Mouse (Mus musculus): ENCODE measurements at regions not wholly inside any gene's neighbourhood (a gene's known extent, or its start where the extent isn't known, plus 50 kb on each side); places are given as distances from the start of the nearest gene placed in this dataset.
"Not testable (repeated sequence)": the region's sequence is repeated elsewhere in the genome, so short reads cannot be mapped to it uniquely, and the experiment has no call there.

DNA sequence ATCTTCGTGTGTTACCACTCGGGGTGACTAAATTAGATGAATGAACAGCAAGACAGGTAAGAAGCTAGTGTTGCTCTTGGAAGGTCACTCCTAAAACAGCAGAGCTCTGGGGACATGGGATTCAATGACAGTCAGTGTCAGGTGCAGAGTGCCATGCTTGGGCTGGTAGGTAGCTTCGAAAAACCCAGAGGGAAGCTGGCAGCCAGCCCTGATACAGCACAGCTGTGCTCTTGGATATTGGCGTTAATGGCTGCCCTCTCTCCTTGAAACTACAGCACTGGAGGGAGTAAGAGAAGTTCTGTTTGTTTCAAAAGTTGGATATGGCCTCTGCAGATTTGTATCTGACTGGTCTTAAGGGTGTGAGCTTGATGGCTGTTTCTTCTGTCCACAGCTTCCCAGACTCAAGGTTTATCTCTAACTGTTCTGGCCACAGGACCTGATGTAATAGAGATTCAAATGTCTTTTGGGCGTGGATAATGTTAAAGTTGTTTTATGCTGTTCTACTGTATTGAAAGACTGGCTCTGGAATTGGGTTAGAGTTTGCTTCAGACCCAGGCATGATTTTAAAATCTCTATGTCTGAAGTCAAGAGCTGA lies 152.7 kb downstream of the Cand1 start:
- Histone ChIP-seq H3K36me3 (no peaks in the 10 kb centered on the region), H3K4me1 (0 out of 2 replicates have a peak, but pooled peaks cover 4% of the 10 kb centered on the region), H3K27ac (no peak overlapping the region), H3K4me3 (replicated peaks) (no peak overlapping the region), H3K9ac (no peak overlapping the region), H3K9me3 (replicated peaks) (no peaks in the 10 kb centered on the region), H3K4me2 (no peak overlapping the region), H3K27me3 (no peaks in the 10 kb centered on the region)
- no peak for ATAC-seq (replicated peaks; ENCODE audit: low FRiP score)
- 84% methylated on average over 5 of the region's 5 CpGs for WGBS

DNA sequence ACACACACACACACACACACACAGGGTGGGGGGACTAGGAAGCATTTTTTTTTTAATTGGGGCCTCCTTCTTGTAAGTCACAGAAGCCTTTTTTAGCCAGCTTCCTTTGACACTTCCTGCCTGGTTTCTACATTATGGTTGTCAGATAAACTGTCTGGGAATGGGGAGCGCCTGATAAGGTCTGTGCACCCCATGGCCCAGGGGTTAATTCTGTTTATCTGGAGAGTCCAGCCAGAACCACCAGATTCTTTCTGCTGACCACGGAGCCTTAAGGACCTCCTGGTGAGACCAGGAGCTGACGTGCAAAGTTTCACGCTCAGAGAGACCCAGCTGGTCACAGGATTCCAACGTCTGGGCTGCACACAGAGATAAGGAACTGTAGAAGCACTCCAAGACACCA lies 153.4 kb downstream of the Cand1 start:
- ATAC-seq (replicated peaks; ENCODE audit: low FRiP score) = no peak

DNA sequence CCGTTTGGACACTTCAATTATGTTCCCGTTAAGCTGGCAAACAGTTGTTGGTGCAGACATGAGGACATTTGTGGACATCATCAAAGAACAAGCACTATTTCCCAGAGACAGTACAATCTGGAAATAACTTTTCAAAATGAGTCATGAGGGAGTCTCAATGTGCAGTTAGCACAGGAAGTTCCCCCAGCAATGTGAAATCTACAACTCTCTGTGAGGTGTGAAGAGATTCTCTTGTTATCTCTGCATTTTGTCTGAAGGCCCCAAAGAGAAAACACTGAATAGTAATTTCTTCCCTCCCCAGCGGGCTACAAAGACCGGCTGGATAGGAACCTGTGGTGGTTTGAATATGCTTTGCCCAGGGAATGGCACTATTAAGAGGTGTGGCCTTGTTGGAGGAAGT lies 156.4 kb downstream of the Cand1 start:
- Histone ChIP-seq H3K4me1 (0 out of 2 replicates have a peak, but pooled peaks cover 8% of the 10 kb centered on the region), H3K9ac (no peak overlapping the region), H3K27me3 (no peaks in the 10 kb centered on the region), H3K9me3 (replicated peaks) (no peaks in the 10 kb centered on the region), H3K4me3 (replicated peaks) (no peak overlapping the region), H3K36me3 (no peaks in the 10 kb centered on the region), H3K27ac (no peak overlapping the region), H3K4me2 (no peak overlapping the region)
- 74% methylated on average over 4 of the region's 4 CpGs for WGBS
- no peak for ATAC-seq (replicated peaks; ENCODE audit: low FRiP score)

More for the DNA sequence above, 153.4 kb downstream of the Cand1 start:
- WGBS = 45% methylated on average over 5 of the region's 5 CpGs
- Histone ChIP-seq H3K9me3 (replicated peaks) (no peaks in the 10 kb centered on the region), H3K27me3 (no peaks in the 10 kb centered on the region), H3K9ac (no peak overlapping the region), H3K4me1 (0 out of 2 replicates have a peak, but pooled peaks cover 4% of the 10 kb centered on the region), H3K4me3 (replicated peaks) (no peak overlapping the region), H3K27ac (no peak overlapping the region), H3K36me3 (no peaks in the 10 kb centered on the region), H3K4me2 (no peak overlapping the region)

DNA sequence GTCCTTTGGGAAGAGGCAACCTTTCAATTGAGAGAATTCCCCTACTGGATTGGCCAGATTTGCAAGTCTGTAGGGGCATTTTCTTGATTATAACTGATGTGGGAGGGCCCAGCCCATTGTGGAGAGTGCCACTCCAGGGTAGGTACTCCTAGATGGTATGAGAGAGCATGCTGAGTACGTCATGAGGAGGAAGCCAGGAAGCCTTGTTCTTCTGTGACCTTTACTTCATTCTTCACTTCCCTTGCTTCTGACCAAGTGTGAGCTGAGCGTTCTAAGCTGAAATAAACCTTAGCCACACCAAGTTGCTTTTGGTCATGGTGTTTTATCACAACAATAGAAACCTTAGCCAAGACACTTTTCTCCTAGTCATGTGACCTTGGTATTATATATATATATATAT lies 157.0 kb downstream of the Cand1 start:
- H3K36me3 ChIP-seq = no peaks in the 10 kb centered on the region
- H3K4me3 ChIP-seq (replicated peaks) = no peak overlapping the region
- no peak overlapping the region for H3K4me2 ChIP-seq
- H3K4me1 ChIP-seq = 0 out of 2 replicates have a peak, but pooled peaks cover 8% of the 10 kb centered on the region
- no peak overlapping the region for H3K9ac ChIP-seq
- no peak for ATAC-seq (replicated peaks; ENCODE audit: low FRiP score)
- WGBS = 86% methylated on average over 2 of the region's 2 CpGs
- no peaks in the 10 kb centered on the region for H3K9me3 ChIP-seq (replicated peaks)
- no peaks in the 10 kb centered on the region for H3K27me3 ChIP-seq
- H3K27ac ChIP-seq = no peak overlapping the region

DNA sequence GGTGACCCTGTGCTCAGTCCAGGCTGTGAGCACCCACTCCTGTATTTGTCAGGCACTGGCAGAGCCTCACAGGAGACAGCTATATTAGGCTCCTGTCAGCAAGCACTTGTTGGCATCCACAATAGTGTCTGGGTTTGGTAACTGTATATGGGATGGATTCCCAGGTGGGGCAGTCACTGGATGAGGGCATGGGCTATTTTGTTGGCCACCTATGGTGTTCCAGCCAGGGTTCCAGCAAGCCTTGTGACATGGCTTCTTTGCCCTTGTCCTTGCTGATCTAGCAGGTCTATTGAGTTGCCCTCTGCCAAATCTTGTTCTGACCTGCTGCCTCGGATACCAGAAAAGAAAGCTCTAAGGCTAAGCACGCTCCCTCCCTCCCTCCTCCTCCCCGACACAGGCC lies 158.1 kb downstream of the Cand1 start:
- not testable (repeated sequence) for H3K4me2 ChIP-seq; H3K36me3 ChIP-seq; ATAC-seq (replicated peaks; ENCODE audit: low FRiP score); H3K4me1 ChIP-seq; H3K27ac ChIP-seq; H3K9ac ChIP-seq; H3K9me3 ChIP-seq (replicated peaks); H3K4me3 ChIP-seq (replicated peaks); H3K27me3 ChIP-seq
- 83% methylated on average over 3 of the region's 3 CpGs for WGBS

DNA sequence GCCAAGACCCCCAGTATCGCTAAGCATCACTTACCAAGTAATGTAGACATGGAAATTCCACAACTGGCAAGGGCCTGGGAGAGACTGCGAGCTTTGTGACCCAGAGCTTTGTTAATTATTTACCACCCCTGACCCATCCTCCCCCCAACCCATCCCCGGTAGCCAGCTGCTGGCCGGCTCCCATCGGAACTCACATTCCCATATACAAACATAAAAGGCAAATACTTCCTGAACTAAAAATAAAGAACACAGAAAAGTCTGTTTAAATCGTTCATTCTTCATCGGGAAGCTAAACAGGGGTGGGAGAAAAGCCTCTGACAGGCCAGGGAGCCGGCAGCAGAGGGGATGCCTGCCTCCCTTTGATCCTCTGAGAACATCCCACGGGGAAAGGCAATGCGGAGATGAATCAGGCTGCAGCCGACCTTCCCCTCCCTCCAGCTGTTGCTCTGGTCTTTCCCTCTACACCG lies 163.7 kb downstream of the Cand1 start:
- Histone ChIP-seq H3K9ac (no peak overlapping the region), H3K4me3 (replicated peaks) (0 out of 2 replicates have a peak overlapping the region, but pooled peaks have one; percentile 0), H3K36me3 (no peaks in the 10 kb centered on the region), H3K4me1 (peaks cover 23% of the 10 kb centered on the region), H3K9me3 (replicated peaks) (no peaks in the 10 kb centered on the region), H3K27ac (peak overlapping the region; percentile 48), H3K4me2 (peak overlapping the region; percentile 45), H3K27me3 (no peaks in the 10 kb centered on the region)
- ATAC-seq (replicated peaks; ENCODE audit: low FRiP score) = peak; percentile 76
- 3% methylated on average over 12 of the region's 12 CpGs for WGBS

DNA sequence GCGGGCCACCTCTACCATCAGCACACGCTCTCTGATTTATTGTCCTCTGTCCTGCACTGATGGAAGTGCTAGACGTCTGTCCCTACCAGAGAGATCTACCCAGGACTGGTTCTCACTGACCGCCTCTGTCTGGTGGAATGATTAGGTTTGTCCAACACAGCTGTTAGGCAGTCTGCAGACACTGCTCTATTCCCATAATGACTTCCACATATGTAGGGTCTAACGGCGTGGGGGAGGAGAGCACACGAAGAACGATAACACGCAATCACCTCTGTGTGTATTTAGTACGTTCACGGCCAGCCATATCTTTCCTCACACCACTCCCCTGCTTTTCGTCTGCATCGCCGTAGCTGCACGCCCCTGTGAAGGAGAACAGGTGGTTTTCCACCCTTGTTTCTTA lies 165.0 kb downstream of the Cand1 start:
- ATAC-seq (replicated peaks; ENCODE audit: low FRiP score) = no peak; the same call in 1 of the 2 replicates
- H3K36me3 ChIP-seq = no peaks in the 10 kb centered on the region
- no peaks in the 10 kb centered on the region for H3K27me3 ChIP-seq
- H3K4me2 ChIP-seq = no peak overlapping the region; the same call in 1 of the 2 replicates
- H3K9me3 ChIP-seq (replicated peaks) = no peaks in the 10 kb centered on the region
- WGBS = 61% methylated on average over 15 of the region's 15 CpGs
- H3K4me1 ChIP-seq = peaks cover 25% of the 10 kb centered on the region
- no peak overlapping the region for H3K27ac ChIP-seq
- no peak overlapping the region for H3K9ac ChIP-seq
- H3K4me3 ChIP-seq (replicated peaks) = no peak overlapping the region

DNA sequence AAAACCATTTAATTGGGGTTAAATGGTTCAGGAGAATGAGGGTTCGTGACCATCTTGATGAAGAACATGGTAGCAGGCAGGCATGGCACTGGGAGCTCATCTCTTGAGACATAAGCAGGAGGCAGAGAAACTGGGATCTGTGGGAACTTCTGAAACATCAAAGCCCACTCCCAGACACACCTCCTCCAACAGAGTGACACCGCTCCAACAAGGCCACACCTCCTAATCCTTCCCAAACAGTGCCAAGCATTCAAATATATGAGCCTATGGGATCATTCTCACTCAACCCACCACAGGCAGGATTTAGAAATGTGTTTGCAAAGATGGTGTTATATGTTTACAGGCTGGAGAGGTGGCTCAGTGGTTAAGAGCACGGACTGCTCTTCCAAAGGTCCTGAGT lies 165.9 kb downstream of the Cand1 start:
- WGBS = 95% methylated on average over 3 of the region's 3 CpGs
- Histone ChIP-seq H3K4me3 (replicated peaks) (no peak overlapping the region), H3K9ac (no peak overlapping the region), H3K4me1 (peaks cover 22% of the 10 kb centered on the region), H3K9me3 (replicated peaks) (no peaks in the 10 kb centered on the region), H3K27me3 (no peaks in the 10 kb centered on the region), H3K4me2 (no peak overlapping the region), H3K36me3 (no peaks in the 10 kb centered on the region), H3K27ac (no peak overlapping the region)
- no peak for ATAC-seq (replicated peaks; ENCODE audit: low FRiP score)

DNA sequence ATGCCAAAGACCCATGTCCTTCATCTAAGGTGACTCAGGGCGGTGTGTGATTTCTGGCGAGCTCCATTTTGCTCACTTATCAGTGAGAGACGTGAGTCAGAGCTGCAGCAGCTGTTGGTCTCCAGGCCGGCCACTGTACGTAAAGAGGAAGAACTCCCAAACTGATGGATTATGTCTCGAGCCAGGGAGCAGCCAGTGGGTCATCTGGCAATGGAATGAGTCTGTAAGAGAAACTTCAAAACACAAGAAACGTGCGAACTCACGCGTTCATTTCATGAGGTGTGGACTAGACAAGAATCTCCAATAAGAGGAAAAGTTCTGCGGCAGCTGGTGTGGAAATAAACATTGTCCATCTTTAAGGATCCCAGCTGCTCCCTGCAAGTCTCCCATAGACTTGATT lies 170.4 kb downstream of the Cand1 start:
- Histone ChIP-seq H3K9ac (no peak overlapping the region), H3K27me3 (no peaks in the 10 kb centered on the region), H3K4me3 (replicated peaks) (no peak overlapping the region), H3K4me2 (0 out of 2 replicates have a peak overlapping the region, but pooled peaks have one; percentile 3), H3K27ac (no peak overlapping the region), H3K36me3 (no peaks in the 10 kb centered on the region), H3K9me3 (replicated peaks) (no peaks in the 10 kb centered on the region), H3K4me1 (peaks cover 14% of the 10 kb centered on the region)
- WGBS = 55% methylated on average over 11 of the region's 11 CpGs
- ATAC-seq (replicated peaks; ENCODE audit: low FRiP score) = peak; percentile 24; the same call in 1 of the 2 replicates

DNA sequence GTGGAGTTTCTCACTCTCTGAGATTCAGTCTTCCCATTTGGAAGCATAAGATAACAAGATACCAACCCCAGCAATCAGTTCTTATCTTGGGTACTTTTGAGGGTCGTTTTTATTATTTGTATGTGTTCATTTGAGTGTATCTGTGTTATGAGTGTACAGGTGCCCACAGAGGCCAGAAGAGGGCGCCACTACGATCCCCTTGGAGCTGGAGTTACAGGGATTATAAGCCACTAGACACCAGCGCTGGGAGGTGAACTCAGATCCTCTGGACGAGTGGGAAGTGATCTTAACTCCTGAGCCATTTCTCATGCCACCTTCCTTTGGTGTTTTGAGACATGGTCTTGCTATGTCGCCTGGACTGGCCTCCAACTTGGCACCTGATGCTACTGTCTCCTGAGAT lies 172.0 kb downstream of the Cand1 start:
- Histone ChIP-seq H3K4me2 (no peak overlapping the region), H3K36me3 (no peaks in the 10 kb centered on the region), H3K4me3 (replicated peaks) (no peak overlapping the region), H3K27ac (no peak overlapping the region), H3K4me1 (peaks cover 14% of the 10 kb centered on the region), H3K27me3 (no peaks in the 10 kb centered on the region), H3K9me3 (replicated peaks) (no peaks in the 10 kb centered on the region), H3K9ac (no peak overlapping the region)
- WGBS = 85% methylated on average over 6 of the region's 6 CpGs
- ATAC-seq (replicated peaks; ENCODE audit: low FRiP score) = no peak

DNA sequence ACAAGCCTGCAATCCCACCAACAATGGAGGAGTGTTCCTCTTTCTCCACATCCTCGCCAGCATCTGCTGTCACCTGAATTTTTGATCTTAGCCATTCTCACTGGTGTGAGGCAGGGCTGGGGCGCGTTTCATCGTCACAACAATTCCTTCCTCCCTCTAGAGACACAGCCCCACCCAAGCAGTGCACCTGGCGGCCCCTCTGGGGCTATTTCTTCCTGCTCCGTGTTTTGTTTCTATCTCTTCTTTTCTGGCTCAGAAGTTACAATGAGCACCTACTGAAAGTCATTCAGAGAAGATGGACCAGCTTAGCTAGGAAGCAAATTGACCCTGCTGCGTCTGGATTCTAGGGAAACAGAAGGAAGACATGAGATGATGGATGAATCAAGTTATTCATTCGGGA lies 172.5 kb downstream of the Cand1 start:
- H3K9me3 ChIP-seq (replicated peaks) = no peaks in the 10 kb centered on the region
- H3K27me3 ChIP-seq = no peaks in the 10 kb centered on the region
- no peak overlapping the region for H3K4me2 ChIP-seq
- no peak overlapping the region for H3K4me3 ChIP-seq (replicated peaks)
- no peaks in the 10 kb centered on the region for H3K36me3 ChIP-seq
- 87% methylated on average over 8 of the region's 8 CpGs for WGBS
- ATAC-seq (replicated peaks; ENCODE audit: low FRiP score) = no peak
- no peak overlapping the region for H3K27ac ChIP-seq
- H3K9ac ChIP-seq = no peak overlapping the region
- peaks cover 14% of the 10 kb centered on the region for H3K4me1 ChIP-seq

DNA sequence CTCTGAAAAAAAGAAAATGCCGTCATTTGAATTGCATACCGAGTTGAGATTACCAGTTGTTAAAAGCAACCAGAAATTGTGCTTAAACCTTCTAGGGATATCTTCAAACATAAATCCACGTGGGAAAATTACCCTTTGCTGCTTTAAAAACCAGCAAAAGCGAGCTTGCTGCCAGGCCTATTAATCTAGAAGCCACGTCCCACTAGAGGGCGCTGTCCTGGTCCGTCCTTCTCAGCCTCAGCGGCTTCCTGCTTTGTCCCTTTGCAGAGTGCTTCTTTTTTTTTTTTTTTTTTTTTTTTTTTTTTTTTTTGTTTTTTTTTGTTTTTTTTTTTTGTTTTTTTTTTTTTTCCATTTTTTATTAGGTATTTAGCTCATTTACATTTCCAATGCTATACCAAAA lies 173.9 kb downstream of the Cand1 start:
- ATAC-seq (replicated peaks; ENCODE audit: low FRiP score) = no peak
- no peak overlapping the region for H3K4me3 ChIP-seq (replicated peaks)
- peaks cover 14% of the 10 kb centered on the region for H3K4me1 ChIP-seq
- 0 out of 2 replicates have a peak overlapping the region, but pooled peaks have one; percentile 56 for H3K27ac ChIP-seq
- WGBS = 25% methylated on average over 8 of the region's 8 CpGs
- H3K27me3 ChIP-seq = 0 out of 2 replicates have a peak, but pooled peaks cover 5% of the 10 kb centered on the region
- H3K4me2 ChIP-seq = peak overlapping the region; percentile 37; the same call in 1 of the 2 replicates
- H3K9ac ChIP-seq = no peak overlapping the region
- no peaks in the 10 kb centered on the region for H3K36me3 ChIP-seq
- H3K9me3 ChIP-seq (replicated peaks) = no peaks in the 10 kb centered on the region

Data from kidney, embryonic 15.5 days (tissue).